Mouse (Mus musculus) ES-Bruce4 (cell line): ENCODE results near the gene Gm20662. TPM values are rescaled to one million over a fixed set of nuclear protein-coding genes. Genes with fewer than 3 reads are reported as not detected.

Experiments used
- H3K27ac ChIP-seq: 2 replicates; pipeline ENCODE4 v1.5.1; 2012; ENCODE audit warnings: low read length, inconsistent platforms; ENCODE audit not compliant: insufficient read depth
- H3K27me3 ChIP-seq: 2 replicates; pipeline ENCODE4 v1.6.1; 2012; ENCODE audit warnings: mild to moderate bottlenecking, low read length, inconsistent platforms; ENCODE audit not compliant: control insufficient read depth, poor library complexity, insufficient read depth, severe bottlenecking
- H3K36me3 ChIP-seq: 2 replicates; pipeline ENCODE4 v1.6.1; 2012; ENCODE audit warnings: inconsistent platforms, mild to moderate bottlenecking, low read length, moderate library complexity; ENCODE audit not compliant: control insufficient read depth, poor library complexity, insufficient read depth, severe bottlenecking
- H3K4me1 ChIP-seq: one replicate; pipeline ENCODE4 v1.8.1; 2011; ENCODE audit warnings: low read length; ENCODE audit not compliant: control insufficient read depth, insufficient read depth
- H3K4me3 ChIP-seq: 2 replicates; pipeline ENCODE4 v1.5.1; 2011; ENCODE audit warnings: low read depth, mild to moderate bottlenecking, low read length
- H3K9ac ChIP-seq: 2 replicates; pipeline ENCODE4 v1.6.1; 2012; ENCODE audit warnings: low read depth, mild to moderate bottlenecking, inconsistent platforms; ENCODE audit not compliant: poor library complexity, severe bottlenecking
- H3K9me3 ChIP-seq: replicated peaks from 2 replicates; pipeline ENCODE4 v1.6.1; 2012; ENCODE audit warnings: mild to moderate bottlenecking, low read length, inconsistent platforms; ENCODE audit not compliant: control insufficient read depth, poor library complexity, insufficient read depth, severe bottlenecking
- CTCF ChIP-seq: IDR thresholded peaks from one replicate; pipeline ENCODE4 v1.8.1; 2011; ENCODE audit warnings: low read depth, low read length
- EP300 ChIP-seq: IDR thresholded peaks from 2 replicates; pipeline ENCODE4 v1.6.1; 2011; ENCODE audit warnings: low read depth, low read length; ENCODE audit not compliant: insufficient read depth
- POLR2A ChIP-seq: IDR thresholded peaks from one replicate; pipeline ENCODE4 v1.8.1; 2011; ENCODE audit warnings: low read length; ENCODE audit not compliant: insufficient read depth
- polyA plus RNA-seq: library from polyadenylated mRNA; stranded (reverse); fragments of >200 nt; gene quantifications from 2 replicates; pipeline ENCODE4 v1.2.4, GENCODE M21; 2011; ENCODE audit warnings: low read depth; ENCODE audit not compliant: missing spikeins, insufficient read depth, insufficient read length

Gm20662 gene
- polyA plus RNA-seq, 1 experiment, result not detected

DNA sequence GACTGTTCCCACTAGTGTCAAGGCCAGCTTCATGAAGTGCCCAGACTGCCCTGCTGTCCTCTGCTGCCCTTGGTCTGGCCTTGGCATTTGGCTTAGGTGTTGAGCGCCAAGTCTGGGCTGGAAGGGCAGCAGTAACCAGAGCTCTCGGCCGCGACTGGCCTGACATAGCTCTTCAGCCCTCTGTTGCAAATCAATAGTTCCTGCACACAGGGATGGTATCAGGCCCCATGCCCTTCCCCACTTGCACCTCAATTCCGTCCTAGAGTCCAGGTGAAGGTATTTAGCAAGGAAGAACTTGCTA is 61.1 kb downstream of the Gm20662 start:
- no peaks in the 10 kb centered on the region for H3K4me1 ChIP-seq

GRCm38 (mm10) chr9:108058291-108058690 is 62.1 kb downstream of the Gm20662 start:
- Histone ChIP-seq H3K36me3 (no peaks in the 10 kb centered on the region), H3K27me3 (no peaks in the 10 kb centered on the region), H3K9me3 (no peaks in the 10 kb centered on the region), H3K9ac (no peak overlapping the region), H3K27ac (no peak overlapping the region), H3K4me1 (no peaks in the 10 kb centered on the region), H3K4me3 (no peak overlapping the region)
- no peak for TF ChIP-seq POLR2A
- TF ChIP-seq EP300, result no peak
- TF ChIP-seq CTCF, result no peak

More for the DNA sequence above, 61.1 kb downstream of the Gm20662 start:
- Histone ChIP-seq H3K9me3 (no peaks in the 10 kb centered on the region), H3K27me3 (no peaks in the 10 kb centered on the region), H3K9ac (no peak overlapping the region), H3K4me3 (no peak overlapping the region), H3K36me3 (no peaks in the 10 kb centered on the region), H3K27ac (no peak overlapping the region)
- no peak for TF ChIP-seq EP300
- TF ChIP-seq CTCF, result no peak
- no peak for TF ChIP-seq POLR2A

DNA sequence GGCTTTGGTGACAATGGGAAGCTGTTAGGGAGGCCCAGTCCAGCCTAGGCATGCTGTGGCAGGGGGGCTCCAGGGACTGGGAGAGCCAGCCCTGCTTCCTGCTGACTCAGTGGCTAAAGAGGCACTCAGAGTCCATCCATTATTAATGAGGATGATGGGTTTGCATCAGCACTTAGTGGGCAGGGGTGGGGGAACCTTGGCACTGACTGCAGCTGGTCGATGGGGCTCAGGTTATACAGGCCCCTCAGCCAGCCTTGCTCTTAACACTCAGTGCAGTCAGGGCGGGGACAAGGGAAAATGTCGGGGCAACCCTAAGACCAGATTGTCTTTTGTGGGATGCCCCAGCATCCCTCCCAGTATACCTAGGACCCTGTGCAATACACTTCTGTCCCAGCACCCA is 66.0 kb downstream of the Gm20662 start:
- no peaks in the 10 kb centered on the region for H3K9me3 ChIP-seq
- no peak overlapping the region for H3K4me3 ChIP-seq
- no peak overlapping the region for H3K27ac ChIP-seq
- no peaks in the 10 kb centered on the region for H3K36me3 ChIP-seq
- H3K27me3 ChIP-seq, result no peaks in the 10 kb centered on the region
- no peak for TF ChIP-seq EP300
- no peak for TF ChIP-seq POLR2A
- TF ChIP-seq CTCF, result no peak
- H3K9ac ChIP-seq, result no peak overlapping the region
- H3K4me1 ChIP-seq, result no peaks in the 10 kb centered on the region

GRCm38 (mm10) chr9:108063361-108063760 is 67.2 kb downstream of the Gm20662 start:
- Histone ChIP-seq H3K36me3 (no peaks in the 10 kb centered on the region), H3K27ac (no peak overlapping the region), H3K4me1 (no peaks in the 10 kb centered on the region), H3K9ac (no peak overlapping the region), H3K4me3 (no peak overlapping the region), H3K27me3 (no peaks in the 10 kb centered on the region), H3K9me3 (no peaks in the 10 kb centered on the region)
- TF ChIP-seq EP300, result no peak
- TF ChIP-seq CTCF, result no peak
- no peak for TF ChIP-seq POLR2A

DNA sequence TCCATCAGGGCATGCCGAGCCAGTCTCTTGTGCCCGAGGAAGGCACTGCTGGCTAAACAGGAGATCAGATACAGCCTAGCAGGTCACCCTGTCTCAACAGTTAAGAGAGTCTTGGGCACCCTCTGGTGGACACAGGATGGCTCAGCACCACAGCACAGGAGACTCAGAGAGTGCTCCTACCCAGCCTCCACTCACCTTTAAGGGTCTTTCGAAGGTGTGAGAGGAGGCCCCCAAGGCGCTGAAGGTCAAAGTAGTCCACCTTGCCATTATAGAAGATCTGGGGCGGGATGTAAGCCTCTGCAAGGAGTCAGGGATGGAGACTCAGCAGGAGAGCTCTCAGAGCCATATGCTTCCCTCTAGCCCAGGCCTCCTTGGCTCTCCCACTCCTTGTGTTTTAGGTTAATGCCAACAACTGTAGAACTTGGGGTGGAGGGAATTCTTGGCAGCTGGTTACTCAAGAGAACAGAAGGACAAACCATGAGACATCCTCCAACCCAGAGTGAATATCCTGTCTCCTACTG is 69.4 kb downstream of the Gm20662 start:
- no peak overlapping the region for H3K27ac ChIP-seq
- H3K4me3 ChIP-seq, result no peak overlapping the region
- H3K27me3 ChIP-seq, result no peaks in the 10 kb centered on the region
- H3K36me3 ChIP-seq, result no peaks in the 10 kb centered on the region
- H3K9me3 ChIP-seq, result no peaks in the 10 kb centered on the region
- H3K4me1 ChIP-seq, result no peaks in the 10 kb centered on the region
- TF ChIP-seq EP300, result no peak
- no peak for TF ChIP-seq POLR2A
- peak; percentile 82 for TF ChIP-seq CTCF
- no peak overlapping the region for H3K9ac ChIP-seq

DNA sequence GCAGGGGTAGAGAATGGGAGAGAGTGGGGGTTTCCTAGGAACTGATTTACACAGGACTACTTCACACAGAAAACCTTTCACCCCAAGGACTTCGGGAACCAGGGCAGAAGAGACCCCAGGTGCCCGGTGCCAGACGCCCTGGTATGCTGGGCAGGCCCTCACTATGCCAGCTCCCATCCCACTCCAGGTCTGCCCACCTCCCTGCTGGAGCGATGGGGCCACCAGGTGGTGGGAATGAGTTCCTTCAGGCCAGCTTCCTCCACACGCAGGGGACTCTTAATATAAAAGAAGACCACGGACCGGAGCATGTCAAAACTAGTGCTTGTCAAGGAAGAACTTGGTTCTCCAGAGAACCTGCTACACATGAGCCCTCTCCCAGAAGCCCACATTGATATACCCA is 71.0 kb downstream of the Gm20662 start:
- no peak overlapping the region for H3K27ac ChIP-seq
- no peaks in the 10 kb centered on the region for H3K9me3 ChIP-seq
- no peak for TF ChIP-seq EP300
- peak; percentile 48 for TF ChIP-seq CTCF
- H3K4me3 ChIP-seq, result no peak overlapping the region
- no peaks in the 10 kb centered on the region for H3K4me1 ChIP-seq
- H3K9ac ChIP-seq, result no peak overlapping the region
- H3K27me3 ChIP-seq, result no peaks in the 10 kb centered on the region
- H3K36me3 ChIP-seq, result no peaks in the 10 kb centered on the region
